Mouse (Mus musculus) lung, postnatal 0 days (tissue): ENCODE data around the gene Lrrc39. TPM values are rescaled to one million over a fixed set of nuclear protein-coding genes. Genes with fewer than 3 reads are reported as not detected.

Experiments used
- ATAC-seq: fragments of 200-750 bp; cut with Nextera tagmentation; 2 replicates; pipeline ENCODE4 v1.8.0; 2017; ENCODE audit warnings: moderate library complexity
- DNase-seq: peaks from one replicate; pipeline ENCODE4 v3.0.0-alpha.2; 2016; ENCODE audit warnings: low spot score
- H3K27ac ChIP-seq: fragments of 300-500 bp; sonication (generic); 2 replicates; pipeline ENCODE4 v1.5.1; 2014; ENCODE audit warnings: antibody characterized with exemption, mild to moderate bottlenecking, low read length, mixed read lengths
- H3K27me3 ChIP-seq: fragments of 300-500 bp; sonication (generic); replicated peaks from 2 replicates; pipeline ENCODE4 v1.6.1; 2014; ENCODE audit warnings: low read length, mixed read lengths; ENCODE audit not compliant: insufficient read depth
- H3K36me3 ChIP-seq: fragments of 300-500 bp; sonication (generic); 2 replicates; pipeline ENCODE4 v1.6.1; 2014; ENCODE audit warnings: low read length, mixed read lengths; ENCODE audit not compliant: insufficient read depth
- H3K4me1 ChIP-seq: fragments of 300-500 bp; sonication (generic); 2 replicates; pipeline ENCODE4 v1.6.1; 2014; ENCODE audit warnings: antibody characterized with exemption, low read depth, low read length, mixed read lengths; ENCODE audit not compliant: insufficient read depth
- H3K4me2 ChIP-seq: fragments of 300-500 bp; sonication (generic); replicated peaks from 2 replicates; pipeline ENCODE4 v1.6.1; 2014; ENCODE audit warnings: low read depth, mild to moderate bottlenecking, low read length, moderate library complexity, mixed read lengths
- H3K4me3 ChIP-seq: fragments of 300-500 bp; sonication (generic); 2 replicates; pipeline ENCODE4 v1.5.1; 2014; ENCODE audit warnings: low read depth, low read length
- H3K9ac ChIP-seq: fragments of 300-500 bp; sonication (generic); replicated peaks from 2 replicates; pipeline ENCODE4 v1.6.1; 2014; ENCODE audit warnings: low read depth, mild to moderate bottlenecking
- H3K9me3 ChIP-seq: fragments of 300-500 bp; sonication (generic); 2 replicates; pipeline ENCODE4 v1.6.1; 2016; ENCODE audit warnings: low read length, mixed read lengths
- CTCF ChIP-seq: IDR thresholded peaks from 2 replicates; pipeline ENCODE4 v1.5.1; 2016; ENCODE audit warnings: antibody characterized with exemption, mild to moderate bottlenecking
- EP300 ChIP-seq: IDR thresholded peaks from 2 replicates; pipeline ENCODE4 v1.6.1; 2016; ENCODE audit warnings: antibody characterized with exemption, mild to moderate bottlenecking, control low read depth
- WGBS: fragments of 180-500 bp; shearing (Covaris S2); extraction: QIAGEN DNeasy Blood & Tissue Kit; methylation state at CpG from one replicate; pipeline ENCODE4 v1.1.7; 2014; 5-methylcytosine and 5-hydroxymethylcytosine counted together
- polyA plus RNA-seq: library from polyadenylated mRNA; unstranded; fragments of >200 nt; fragmentation: Nextera tagmentation; extraction: Ambion mirVana; gene quantifications from 2 replicates; pipeline ENCODE4 v1.2.1, GENCODE M21; 2015

Lrrc39 gene
- polyA plus RNA-seq, 1 experiment from 2014 or later, result 0.42 TPM

DNA sequence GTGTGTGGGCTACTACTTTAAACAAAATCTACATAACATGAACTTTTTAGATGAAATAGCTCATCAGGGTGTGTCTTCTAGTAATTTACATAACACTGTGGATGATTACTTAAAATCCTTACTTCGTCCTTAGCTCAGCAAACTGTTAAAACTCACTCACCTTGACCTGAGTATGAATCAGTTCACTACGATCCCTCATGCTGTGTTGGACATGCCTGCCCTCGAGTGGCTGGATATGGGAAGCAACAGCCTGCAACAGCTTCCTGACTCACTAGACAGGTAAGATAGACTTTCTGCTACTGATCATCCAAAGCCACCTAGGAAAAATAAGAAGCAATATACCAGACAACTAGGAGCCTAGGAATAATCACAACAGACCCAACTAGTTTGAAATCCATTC, 14.5 kb downstream of the Lrrc39 start:
- TF ChIP-seq CTCF, result peak; percentile 62
- TF ChIP-seq EP300, result no peak
- Histone ChIP-seq H3K27ac (no peak overlapping the region), H3K9me3 (no peaks in the 10 kb centered on the region), H3K4me1 (no peaks in the 10 kb centered on the region), H3K4me3 (no peak overlapping the region), H3K4me2 (no peak overlapping the region), H3K9ac (no peak overlapping the region), H3K27me3 (no peaks in the 10 kb centered on the region), H3K36me3 (peaks cover 4% of the 10 kb centered on the region; the same call in 1 of the 2 replicates)
- ATAC-seq, result no peak
- 51% methylated on average over 3 of the region's 3 CpGs for WGBS
- DNase-seq, result no peak

- ATAC-seq (no peak), DNase-seq (no peak)
- Histone ChIP-seq H3K4me2 (no peak overlapping the region), H3K4me1 (no peaks in the 10 kb centered on the region), H3K27ac (no peak overlapping the region), H3K9ac (no peak overlapping the region), H3K36me3 (peaks cover 23% of the 10 kb centered on the region), H3K9me3 (no peaks in the 10 kb centered on the region), H3K27me3 (no peaks in the 10 kb centered on the region), H3K4me3 (no peak overlapping the region)
- TF ChIP-seq EP300, result no peak
- TF ChIP-seq CTCF, result no peak
- 95% methylated on average over 9 of the region's 9 CpGs for WGBS
Measured at GRCm38 (mm10) chr3:116582201-116582600, 19.4 kb downstream of the Lrrc39 start.

DNA sequence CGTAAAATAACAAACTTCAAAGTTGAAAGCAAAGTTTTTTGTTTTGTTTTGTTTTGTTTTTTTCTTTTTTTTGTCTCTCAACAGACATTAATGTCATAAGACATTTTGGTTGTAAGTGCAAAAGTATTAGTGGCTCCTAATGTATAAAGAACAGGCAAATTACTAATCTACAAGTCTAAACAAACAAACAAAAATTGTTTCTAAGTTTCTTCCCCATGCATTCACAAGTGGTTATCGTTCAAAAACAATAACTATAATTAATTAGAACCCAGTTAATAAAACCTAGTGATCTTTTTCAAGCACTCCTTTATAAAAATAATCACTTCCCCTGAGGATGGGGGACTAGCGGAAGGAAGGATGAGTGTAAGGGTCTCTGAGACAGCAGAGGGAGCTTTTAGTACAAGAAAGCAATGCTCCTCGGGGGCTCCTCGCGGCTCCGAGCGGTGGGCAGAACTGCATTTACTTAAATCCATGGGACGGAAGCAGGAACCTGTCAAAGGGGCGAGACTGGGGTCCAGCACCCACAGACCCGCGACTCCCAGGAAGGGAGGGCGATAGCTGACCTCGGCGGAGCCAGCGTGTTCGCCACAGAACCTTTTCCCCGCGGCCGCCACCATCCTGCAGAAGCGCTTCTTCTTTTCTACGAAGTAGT, 31.4 kb downstream of the Lrrc39 start:
- no peaks in the 10 kb centered on the region for H3K9me3 ChIP-seq
- peak overlapping the region; percentile 79 for H3K27ac ChIP-seq
- H3K36me3 ChIP-seq, result peaks cover 17% of the 10 kb centered on the region; the same call in 1 of the 2 replicates
- DNase-seq, result peak; percentile 53
- peak overlapping the region; percentile 65 for H3K9ac ChIP-seq
- H3K27me3 ChIP-seq, result no peaks in the 10 kb centered on the region
- ATAC-seq, result peak; percentile 57
- peak overlapping the region; percentile 74 for H3K4me2 ChIP-seq
- 1% methylated on average over 22 of the region's 22 CpGs for WGBS
- no peaks in the 10 kb centered on the region for H3K4me1 ChIP-seq
- peak; percentile 31; the same call in 1 of the 2 replicates for TF ChIP-seq CTCF
- no peak for TF ChIP-seq EP300
- peak overlapping the region; percentile 84 for H3K4me3 ChIP-seq

DNA sequence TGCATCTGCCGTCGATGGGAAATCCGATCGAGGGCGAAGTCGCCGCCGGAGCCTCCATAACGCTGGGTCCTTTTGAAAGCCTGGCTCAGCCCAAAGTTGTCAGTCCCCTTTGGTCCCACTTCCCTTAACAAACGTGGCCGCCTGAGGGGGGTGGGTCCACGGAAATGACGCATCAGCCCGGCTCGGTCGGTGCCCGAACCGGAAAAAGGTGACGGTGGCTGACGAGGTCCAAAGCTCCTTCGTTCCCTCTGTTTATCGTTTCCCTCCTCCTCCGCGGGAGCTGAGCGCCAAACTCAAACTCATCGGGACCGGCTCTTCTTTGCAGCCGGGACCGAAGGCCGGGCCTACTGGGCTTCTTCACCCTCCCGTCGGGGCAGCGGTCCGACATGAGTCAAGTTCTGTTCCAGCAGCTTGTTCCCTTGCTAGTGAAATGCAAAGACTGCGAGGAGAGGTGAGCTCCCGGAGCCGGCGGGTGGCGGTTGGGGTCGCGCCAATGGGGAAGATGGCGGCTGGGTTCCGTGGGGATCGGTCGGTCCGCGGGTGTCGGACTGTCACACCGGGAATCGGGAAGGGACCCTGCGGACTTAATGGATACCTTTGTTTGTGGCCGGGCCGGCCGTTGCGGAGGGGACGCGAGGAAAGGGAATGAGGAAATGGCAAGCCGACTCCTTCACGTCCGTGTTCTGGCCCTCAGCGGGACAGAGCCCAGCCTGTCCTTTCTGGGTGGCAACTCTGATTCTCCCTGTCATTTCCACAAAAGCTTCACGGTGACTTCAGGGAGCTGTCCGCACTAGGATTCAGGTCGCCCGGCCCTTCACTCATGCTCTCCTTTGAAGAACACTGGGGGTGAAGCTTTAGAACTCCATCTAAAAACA, 32.2 kb downstream of the Lrrc39 start, which contains the start of gene Sass6:
Gene Sass6 (plus strand): TSS at position 255 of the 875 bp plus-strand sequence.
- Histone ChIP-seq H3K36me3 (peaks cover 10% of the 10 kb centered on the region; the same call in 1 of the 2 replicates), H3K9ac (peak within 1 kb of the TSS; percentile 70), H3K4me1 (no peaks in the 10 kb centered on the region), H3K4me2 (peak within 1 kb of the TSS; percentile 74), H3K27me3 (no peaks in the 10 kb centered on the region), H3K9me3 (no peaks in the 10 kb centered on the region), H3K27ac (peak within 1 kb of the TSS; percentile 79), H3K4me3 (peak within 1 kb of the TSS; percentile 84)
- no peak for TF ChIP-seq EP300
- no peak for TF ChIP-seq CTCF
- ATAC-seq (peak; percentile 98), DNase-seq (peak; percentile 98)
- under 1% methylated on average over 65 of the region's 65 CpGs for WGBS

GRCm38 (mm10) chr3:116595603-116595991, 32.8 kb downstream of the Lrrc39 start:
- peaks cover 5% of the 10 kb centered on the region; the same call in 1 of the 2 replicates for H3K36me3 ChIP-seq

DNA sequence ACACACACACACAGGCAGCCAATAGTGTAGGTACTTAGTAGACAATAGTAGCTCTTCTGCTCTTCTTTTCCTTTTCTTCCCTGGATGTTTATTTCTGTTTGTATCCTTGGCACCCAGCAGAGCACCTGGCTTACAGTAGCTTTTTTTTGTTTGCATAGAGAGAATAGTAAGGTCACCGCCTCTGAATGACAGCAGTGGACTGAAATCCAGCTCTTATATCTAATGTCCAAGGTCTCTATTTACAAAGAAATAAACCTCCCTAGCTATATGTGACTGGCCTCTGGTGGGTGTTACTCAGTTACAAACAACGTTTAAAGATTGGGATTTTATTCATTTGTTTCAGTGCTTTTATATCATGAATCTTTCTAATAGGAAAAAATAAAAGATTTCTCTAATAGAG, 36.9 kb downstream of the Lrrc39 start:
- WGBS, result 84% methylated on average over 2 of the region's 2 CpGs
- no peak overlapping the region for H3K4me2 ChIP-seq
- no peak overlapping the region for H3K4me3 ChIP-seq
- ATAC-seq (no peak), DNase-seq (no peak)
- no peaks in the 10 kb centered on the region for H3K36me3 ChIP-seq
- H3K27me3 ChIP-seq, result no peaks in the 10 kb centered on the region
- no peak overlapping the region for H3K27ac ChIP-seq
- no peak for TF ChIP-seq CTCF
- TF ChIP-seq EP300, result no peak
- no peaks in the 10 kb centered on the region for H3K4me1 ChIP-seq
- no peak overlapping the region for H3K9ac ChIP-seq
- no peaks in the 10 kb centered on the region for H3K9me3 ChIP-seq

More at GRCm38 (mm10) chr3:116595603-116595991, 32.8 kb downstream of the Lrrc39 start:
- DNase-seq (no peak), ATAC-seq (no peak)
- no peaks in the 10 kb centered on the region for H3K4me1 ChIP-seq
- WGBS, result 5% methylated on average over 10 of the region's 10 CpGs
- H3K4me3 ChIP-seq, result peak overlapping the region; percentile 84
- TF ChIP-seq EP300 (no peak), CTCF (no peak)
- H3K9me3 ChIP-seq, result no peaks in the 10 kb centered on the region
- H3K9ac ChIP-seq, result peak overlapping the region; percentile 70
- no peaks in the 10 kb centered on the region for H3K27me3 ChIP-seq
- H3K4me2 ChIP-seq, result peak overlapping the region; percentile 74
- no peak overlapping the region for H3K27ac ChIP-seq
